Mouse (Mus musculus) right cerebral cortex, postnatal 36 days (tissue): Measurements from ENCODE around the gene Atf7ip.

Experiments used
- DNase-seq, 2 experiments: peaks; one replicate each; pipeline ENCODE4 v3.0.0; 2022; ENCODE audit warnings: low spot score in 2 of 2, mixed read lengths in 1 of 2

Gene Atf7ip

DNA sequence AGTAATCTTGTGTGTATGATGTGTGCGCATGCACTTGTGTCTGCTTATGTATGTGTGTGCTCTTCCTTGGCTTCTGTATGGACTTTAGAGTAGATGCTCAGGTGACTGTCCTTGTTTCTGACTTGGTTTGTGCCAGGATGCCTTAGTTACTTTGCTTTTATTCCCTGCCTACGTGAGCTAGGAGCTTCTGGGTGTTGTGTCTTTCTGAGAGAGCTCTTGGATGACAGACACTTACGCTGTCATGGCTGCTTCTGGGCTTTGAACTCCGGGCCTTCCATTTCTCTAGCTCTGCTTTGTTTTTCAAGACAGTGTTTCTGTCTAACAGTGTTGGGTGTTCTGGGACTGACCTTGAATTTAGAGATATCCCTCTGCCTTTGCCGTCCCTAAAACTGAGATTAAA lies 16.7 kb downstream of the Atf7ip start:
- DNase-seq = no peak

DNA sequence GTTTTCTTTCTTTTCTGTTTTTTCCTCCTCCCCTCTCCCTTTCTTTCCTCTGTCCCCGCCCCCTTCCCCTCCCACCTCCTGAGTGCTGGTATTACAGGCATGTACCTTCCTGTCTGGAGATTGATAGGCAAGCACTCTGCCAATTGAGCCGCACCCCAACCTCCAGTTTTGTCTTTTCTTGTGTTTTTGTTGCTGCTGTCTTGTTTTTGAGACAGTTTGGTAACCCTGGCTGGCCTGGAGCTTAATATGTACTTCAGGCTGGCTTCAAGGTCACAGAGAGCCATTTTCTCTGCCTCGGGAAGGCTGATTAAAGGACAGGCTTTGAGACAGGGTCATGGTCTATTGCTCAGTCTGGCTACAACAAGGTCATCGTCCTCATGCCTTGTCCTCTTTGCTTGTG lies 18.8 kb downstream of the Atf7ip start:
- no peak for DNase-seq

- no peak for DNase-seq
Measured at GRCm38 (mm10) chr6:136525567-136525966, 19.6 kb downstream of the Atf7ip start.

- DNase-seq = no peak
Measured at GRCm38 (mm10) chr6:136529156-136529555, 23.2 kb downstream of the Atf7ip start.

DNA sequence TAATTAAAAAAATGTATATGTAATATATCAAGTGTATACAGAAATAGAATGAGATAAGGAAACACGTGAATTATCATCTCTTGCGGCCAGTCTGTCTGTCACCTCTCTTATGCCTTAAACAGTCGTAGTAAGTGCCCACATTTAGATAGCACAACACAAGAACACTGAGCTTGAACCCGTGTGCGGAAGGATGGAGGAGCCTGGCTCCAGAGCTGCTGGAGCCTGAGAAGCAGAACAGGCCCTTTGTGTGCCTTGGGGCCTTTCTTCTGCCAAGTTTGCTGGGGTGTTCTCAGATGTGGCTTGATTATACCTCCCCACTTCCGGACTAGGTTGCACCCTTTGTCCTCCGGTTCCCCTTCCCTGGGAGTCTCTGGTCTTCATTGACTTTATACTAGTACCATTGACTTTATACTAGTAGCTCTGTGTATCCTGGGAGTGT lies 25.8 kb downstream of the Atf7ip start:
- DNase-seq = no peak

DNA sequence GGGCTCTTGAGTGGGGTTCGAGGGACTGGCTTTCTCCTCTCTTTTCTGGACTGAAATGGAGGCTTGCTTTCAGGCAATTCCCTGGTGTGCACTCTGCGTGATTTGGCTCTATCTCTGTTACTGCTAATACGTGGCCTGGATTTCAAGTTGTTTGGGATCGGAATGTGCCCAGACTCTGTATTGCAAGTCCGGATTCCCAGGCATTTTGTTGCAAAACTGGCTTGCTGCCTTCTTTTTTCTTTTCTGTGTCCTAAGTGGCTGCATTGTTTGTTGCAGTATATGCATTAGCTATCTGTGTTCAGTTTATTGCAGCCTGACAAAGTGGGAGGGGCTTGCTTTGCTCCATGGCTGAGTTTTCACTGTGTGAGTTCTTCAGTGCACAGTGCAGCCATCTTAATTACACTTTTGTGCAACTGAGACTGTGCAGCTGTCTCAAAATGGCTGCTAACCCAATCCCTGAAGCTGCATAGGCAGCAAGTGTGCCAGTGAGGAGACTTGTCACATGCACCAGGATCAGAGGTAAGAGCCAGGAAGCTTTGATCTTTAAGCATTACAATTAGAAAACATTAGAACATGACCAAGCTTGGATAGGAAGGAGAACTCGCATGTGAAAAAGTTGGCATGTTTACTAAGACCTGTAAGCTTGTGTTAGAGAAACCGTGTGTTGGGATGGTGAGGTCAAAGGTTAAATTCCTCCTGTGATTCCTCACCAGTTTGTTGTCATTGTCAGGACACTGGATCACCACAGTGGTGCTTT lies 26.7 kb downstream of the Atf7ip start:
- DNase-seq = peak; percentile 63 to 69

DNA sequence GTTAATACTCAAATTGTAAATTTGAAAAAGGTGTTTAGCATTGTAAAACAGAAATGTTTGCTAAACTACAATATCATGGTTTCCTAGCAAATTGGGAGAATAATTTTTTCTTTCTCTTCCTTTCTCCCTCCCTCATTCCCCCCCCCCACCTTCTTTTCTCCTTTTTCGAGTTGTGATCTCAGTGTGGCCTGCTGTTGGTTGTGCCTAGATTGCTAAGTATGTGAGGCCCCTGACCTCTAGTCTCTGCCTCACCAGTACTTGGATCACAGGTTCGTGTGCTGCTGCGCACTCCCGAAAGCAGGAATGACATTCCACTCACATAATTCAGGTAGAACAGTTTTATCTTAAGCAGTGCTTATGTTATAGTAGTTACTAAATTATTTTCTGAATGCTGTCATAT lies 27.8 kb downstream of the Atf7ip start:
- DNase-seq = no peak

GRCm38 (mm10) chr6:136534444-136534843 lies 28.5 kb downstream of the Atf7ip start:
- no peak for DNase-seq

- DNase-seq = no peak
Measured at GRCm38 (mm10) chr6:136535176-136535575, 29.2 kb downstream of the Atf7ip start.

- no peak for DNase-seq
Measured at GRCm38 (mm10) chr6:136536121-136536520, 30.2 kb downstream of the Atf7ip start.

GRCm38 (mm10) chr6:136541350-136541749 lies 35.4 kb downstream of the Atf7ip start:
- no peak for DNase-seq

- DNase-seq = no peak
Measured at GRCm38 (mm10) chr6:136542105-136542504, 36.1 kb downstream of the Atf7ip start.

GRCm38 (mm10) chr6:136543164-136543563 lies 37.2 kb downstream of the Atf7ip start:
- peak in 1 of 2 experiments; percentile 65 for DNase-seq

GRCm38 (mm10) chr6:136545284-136545870 lies 39.4 kb downstream of the Atf7ip start:
- no peak for DNase-seq

GRCm38 (mm10) chr6:136546286-136546685 lies 40.3 kb downstream of the Atf7ip start:
- DNase-seq = no peak

DNA sequence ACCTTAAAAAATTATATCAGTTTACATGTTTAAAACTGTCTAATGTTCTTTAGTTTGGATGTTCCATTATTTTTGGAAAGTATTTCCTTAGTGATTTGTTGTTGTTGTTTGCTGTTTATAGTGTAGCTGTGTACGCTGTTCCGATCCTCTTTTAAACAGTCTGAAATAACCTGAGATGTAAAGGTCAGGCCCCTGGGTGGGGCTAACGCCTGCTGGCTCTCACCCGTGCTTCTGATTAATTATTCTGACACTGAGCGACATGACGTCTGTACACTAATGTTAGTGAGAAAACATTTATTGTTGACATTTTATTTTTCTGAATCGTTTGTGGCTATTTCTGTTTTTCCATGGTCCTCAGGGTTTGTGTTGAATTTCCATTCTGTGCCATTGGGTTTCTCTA lies 41.0 kb downstream of the Atf7ip start:
- no peak for DNase-seq

DNA sequence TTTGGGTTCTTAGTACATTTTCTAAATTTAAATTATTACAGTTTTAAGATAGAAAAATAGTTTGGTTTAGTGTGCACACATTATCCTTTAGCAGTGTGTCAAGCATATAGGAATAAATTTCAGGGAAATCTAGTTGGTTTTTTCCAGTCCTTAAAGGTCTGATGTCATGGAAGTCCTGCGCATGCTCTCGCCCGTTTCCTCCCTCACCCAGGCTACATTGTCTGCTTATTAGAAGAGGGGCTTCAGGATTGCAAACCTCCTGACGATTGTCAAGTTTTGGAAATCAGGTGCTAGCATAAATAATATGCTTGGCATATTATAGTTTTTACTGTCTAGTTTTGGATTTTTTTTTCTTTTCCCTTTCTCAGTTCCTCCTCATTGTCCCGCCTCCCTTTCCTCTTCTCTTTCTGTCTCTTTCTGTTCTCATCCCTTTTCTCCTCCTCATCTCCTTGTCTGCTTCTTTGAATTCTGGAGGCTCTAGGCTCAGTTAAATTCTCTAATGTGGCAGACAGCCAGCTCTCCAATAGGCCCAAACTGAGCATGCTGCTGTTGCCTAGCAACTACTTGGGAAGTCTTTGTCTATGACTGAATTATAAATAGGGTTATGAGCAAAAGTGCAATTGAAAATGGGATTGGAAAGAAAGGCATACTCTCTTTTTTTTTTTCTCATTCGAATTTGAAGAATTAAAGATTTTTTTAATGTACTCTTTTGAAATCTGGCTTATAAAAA lies 42.2 kb downstream of the Atf7ip start:
- DNase-seq = peak; percentile 77 to 90

GRCm38 (mm10) chr6:136548796-136549195 lies 42.8 kb downstream of the Atf7ip start:
- no peak for DNase-seq

DNA sequence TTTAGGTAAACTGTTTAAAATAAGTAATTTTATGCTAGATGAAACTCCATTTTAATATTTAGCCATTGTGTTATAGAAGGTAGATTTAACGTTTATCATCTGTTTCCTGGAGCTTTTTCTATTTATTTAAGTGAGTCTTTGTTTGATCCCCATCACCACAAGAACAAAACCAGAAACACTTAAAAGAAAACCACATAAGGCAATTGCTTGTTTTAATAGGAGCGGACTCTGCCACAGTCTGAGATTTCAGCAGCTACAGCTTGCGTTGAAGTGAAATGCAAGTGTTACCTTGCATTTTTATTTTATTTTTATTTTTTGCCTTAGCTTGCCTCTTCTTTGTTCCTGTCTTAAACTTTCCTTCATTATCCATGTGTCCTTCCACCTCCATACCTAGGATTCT lies 43.6 kb downstream of the Atf7ip start:
- no peak for DNase-seq

GRCm38 (mm10) chr6:136550596-136551304 lies 44.8 kb downstream of the Atf7ip start:
- DNase-seq = no peak

DNA sequence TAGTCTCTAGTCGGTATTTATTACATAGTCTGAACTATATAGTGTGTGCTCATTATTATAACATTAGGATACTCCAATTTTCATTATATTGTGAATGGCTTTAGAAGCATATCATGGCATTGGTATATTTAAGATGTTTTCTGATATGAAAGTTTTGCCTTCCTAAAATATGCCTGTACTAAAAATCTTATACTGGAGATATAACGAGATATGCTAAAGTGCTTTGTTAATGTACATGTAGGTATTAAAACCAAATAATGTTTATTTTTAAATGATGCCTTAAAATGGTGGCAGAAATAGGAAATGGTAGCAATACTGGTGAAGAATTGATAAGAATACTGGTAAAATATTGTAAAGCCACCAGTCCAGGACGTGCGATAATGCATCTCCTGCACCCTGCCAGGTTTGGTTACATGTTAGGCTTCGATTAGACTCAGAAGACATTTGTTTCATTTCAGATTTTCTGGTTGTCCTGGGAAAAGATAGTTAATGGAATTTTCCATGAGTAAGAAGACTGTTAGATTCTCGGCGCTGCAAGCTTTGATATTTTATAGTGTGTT lies 45.7 kb downstream of the Atf7ip start:
- no peak for DNase-seq

- no peak for DNase-seq
Measured at GRCm38 (mm10) chr6:136553156-136553555, 47.2 kb downstream of the Atf7ip start.
